Mouse (Mus musculus) myocyte (in vitro differentiated cells): Measurements from ENCODE around the gene Rbms3. TPM values are rescaled to one million over a fixed set of nuclear protein-coding genes. Genes with fewer than 3 reads are reported as not detected.

Source experiments
- H3K27me3 ChIP-seq: one replicate; pipeline ENCODE4 v1.6.1; 2011; ENCODE audit not compliant: control insufficient read depth, insufficient read depth, insufficient read length
- H3K36me3 ChIP-seq: one replicate; pipeline ENCODE4 v1.6.1; 2011; ENCODE audit not compliant: control insufficient read depth, insufficient read depth
- H3K4me2 ChIP-seq: one replicate; pipeline ENCODE4 v1.6.1; 2011; ENCODE audit warnings: low read depth, control low read depth
- H3K4me3 ChIP-seq: one replicate; pipeline ENCODE4 v1.5.1; 2011; ENCODE audit warnings: mild to moderate bottlenecking, control low read depth, moderate library complexity
- H3K79me2 ChIP-seq: one replicate; pipeline ENCODE4 v1.6.1; 2011; ENCODE audit not compliant: control insufficient read depth, insufficient read depth
- H3ac ChIP-seq: one replicate; pipeline ENCODE4 v1.6.1; 2011; ENCODE audit not compliant: control insufficient read depth, insufficient read length
- CEBPB ChIP-seq: IDR thresholded peaks from 2 replicates; pipeline ENCODE4 v1.6.1; 2011; ENCODE audit warnings: mild to moderate bottlenecking, moderate library complexity; ENCODE audit not compliant: poor library complexity, insufficient read depth, severe bottlenecking
- E2F4 ChIP-seq: IDR thresholded peaks from one replicate; pipeline ENCODE4 v1.6.1; 2011; ENCODE audit warnings: mild to moderate bottlenecking, control low read depth, moderate library complexity; ENCODE audit not compliant: insufficient read depth
- MAX ChIP-seq: IDR thresholded peaks from one replicate; pipeline ENCODE4 v1.6.1; 2011; ENCODE audit warnings: low read depth, mild to moderate bottlenecking, control low read depth
- MYOD1 ChIP-seq, 3 experiments: IDR thresholded peaks; one replicate each; pipeline ENCODE4 v1.6.1; 2011; ENCODE audit warnings: control low read depth in 2 of 3, low read depth in 2 of 3, mild to moderate bottlenecking in 2 of 3, moderate library complexity in 1 of 3; ENCODE audit not compliant: insufficient read length in 2 of 3, control insufficient read depth in 1 of 3
- MYOG ChIP-seq, 3 experiments: IDR thresholded peaks; one replicate each; pipeline ENCODE4 v1.6.1; 2011; ENCODE audit warnings: control low read depth in 2 of 3, low read depth in 2 of 3, mild to moderate bottlenecking in 2 of 3; ENCODE audit not compliant: insufficient read length in 2 of 3, control insufficient read depth in 1 of 3, insufficient read depth in 1 of 3
- POLR2A ChIP-seq: IDR thresholded peaks from one replicate; pipeline ENCODE4 v1.6.1; 2011; ENCODE audit warnings: low read depth, mild to moderate bottlenecking, control low read depth, moderate library complexity; ENCODE audit not compliant: insufficient read length
- POLR2AphosphoS2 ChIP-seq: IDR thresholded peaks from one replicate; pipeline ENCODE4 v1.6.1; 2011; ENCODE audit warnings: low read depth, control low read depth; ENCODE audit not compliant: insufficient read length
- REST ChIP-seq: IDR thresholded peaks from one replicate; pipeline ENCODE4 v1.6.1; 2011; ENCODE audit warnings: mild to moderate bottlenecking, control low read depth, moderate library complexity; ENCODE audit not compliant: insufficient read depth, insufficient read length
- SRF ChIP-seq: IDR thresholded peaks from one replicate; pipeline ENCODE4 v1.6.1; 2011; ENCODE audit warnings: low read depth; ENCODE audit not compliant: control insufficient read depth, insufficient read length
- TCF12 ChIP-seq: IDR thresholded peaks from one replicate; pipeline ENCODE4 v1.6.1; 2011; ENCODE audit warnings: mild to moderate bottlenecking, control low read depth; ENCODE audit not compliant: poor library complexity, insufficient read depth, severe bottlenecking
- TCF3 ChIP-seq: IDR thresholded peaks from one replicate; pipeline ENCODE4 v1.6.1; 2011; ENCODE audit warnings: low read depth, control low read depth; ENCODE audit not compliant: insufficient read length
- USF1 ChIP-seq: IDR thresholded peaks from one replicate; pipeline ENCODE4 v1.6.1; 2011; ENCODE audit warnings: low read depth, mild to moderate bottlenecking, control low read depth, moderate library complexity
- polyA plus RNA-seq: library from polyadenylated mRNA; unstranded; fragments of >200 nt; fragmentation: generic; extraction: Trizol; gene quantifications from one replicate; pipeline ENCODE4 v1.2.1, GENCODE M21; 2012; ENCODE audit warnings: missing spikeins

Gene Rbms3
- polyA plus RNA-seq, 1 experiment: 4.5 TPM

DNA sequence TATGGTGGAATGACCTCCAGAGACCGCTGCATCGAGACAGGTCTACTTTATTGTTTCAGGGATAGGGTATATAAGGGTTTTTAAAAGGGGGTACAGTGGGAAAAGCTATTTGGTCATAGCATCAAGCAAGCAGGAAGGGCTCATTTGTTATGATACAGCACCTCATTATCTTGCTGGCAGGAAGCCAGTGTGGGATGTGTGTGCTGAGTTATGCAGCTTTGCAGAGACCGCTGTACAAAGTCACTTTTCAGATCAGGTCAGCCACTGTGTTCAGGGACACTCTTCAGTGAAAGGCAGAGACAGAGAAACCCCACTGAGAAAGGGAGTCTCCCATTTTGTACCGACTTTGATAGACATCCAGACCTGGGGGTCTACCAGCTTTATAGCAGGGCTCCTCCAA lies 749.2 kb downstream of the Rbms3 start:
- H3K79me2 ChIP-seq: no peaks in the 10 kb centered on the region
- H3K4me2 ChIP-seq: no peak overlapping the region
- no peak overlapping the region for H3K4me3 ChIP-seq
- H3K36me3 ChIP-seq: no peaks in the 10 kb centered on the region
- H3K27me3 ChIP-seq: no peaks in the 10 kb centered on the region
- TF ChIP-seq POLR2AphosphoS2 (no peak), REST (no peak), MAX (no peak)
- H3ac ChIP-seq: no peak overlapping the region

DNA sequence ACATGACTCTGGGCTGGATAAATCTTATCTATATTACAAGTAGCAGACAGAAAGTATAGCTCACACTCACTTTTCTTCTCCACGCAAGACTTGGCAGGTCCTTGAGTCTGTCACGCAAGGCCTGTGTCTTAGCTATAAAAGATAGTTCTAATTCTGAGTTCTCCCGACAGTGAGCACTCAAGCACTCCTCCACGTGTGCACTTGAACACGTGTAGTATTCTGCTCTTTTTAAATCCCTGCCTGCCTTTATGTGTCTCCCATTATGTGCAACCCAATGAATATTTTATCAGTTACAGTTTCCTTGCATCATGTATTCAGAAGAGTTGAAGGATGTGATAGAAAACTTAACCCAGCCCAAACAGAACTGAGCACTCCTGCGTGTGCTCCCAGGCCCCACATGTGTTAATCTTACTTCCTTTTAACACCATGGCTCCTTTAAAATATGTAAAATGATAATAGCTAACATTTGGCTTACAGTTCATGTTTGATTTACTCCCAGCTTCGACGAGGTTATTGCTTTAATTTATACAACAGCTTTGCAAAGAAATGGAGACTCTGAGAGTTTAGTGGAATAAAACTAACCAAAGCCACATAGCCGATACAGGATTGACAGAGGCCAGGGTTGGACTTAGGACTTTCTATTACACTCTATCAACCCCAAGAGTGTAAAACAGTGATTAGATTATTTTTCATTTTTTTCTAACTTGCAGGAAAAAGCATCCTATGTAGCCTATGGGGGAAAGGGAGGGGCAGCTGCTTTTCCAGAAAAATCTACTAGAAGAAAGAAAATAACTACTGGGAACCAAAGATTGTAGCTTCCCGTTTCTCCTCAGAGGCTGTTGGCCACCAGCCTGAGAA lies 749.9 kb downstream of the Rbms3 start:
- Histone ChIP-seq H3K79me2 (no peaks in the 10 kb centered on the region), H3K27me3 (no peaks in the 10 kb centered on the region), H3K4me3 (no peak overlapping the region), H3ac (no peak overlapping the region), H3K36me3 (no peaks in the 10 kb centered on the region), H3K4me2 (no peak overlapping the region)
- TF ChIP-seq POLR2A (no peak), REST (no peak), SRF (no peak), E2F4 (no peak), MYOD1 (IDR thresholded peaks at IDR 0.05; ENCODE audit: control insufficient read depth in 1 of 3, insufficient read length in 2 of 3, low read depth in 2 of 3) (no peak), MAX (no peak), USF1 (no peak)

DNA sequence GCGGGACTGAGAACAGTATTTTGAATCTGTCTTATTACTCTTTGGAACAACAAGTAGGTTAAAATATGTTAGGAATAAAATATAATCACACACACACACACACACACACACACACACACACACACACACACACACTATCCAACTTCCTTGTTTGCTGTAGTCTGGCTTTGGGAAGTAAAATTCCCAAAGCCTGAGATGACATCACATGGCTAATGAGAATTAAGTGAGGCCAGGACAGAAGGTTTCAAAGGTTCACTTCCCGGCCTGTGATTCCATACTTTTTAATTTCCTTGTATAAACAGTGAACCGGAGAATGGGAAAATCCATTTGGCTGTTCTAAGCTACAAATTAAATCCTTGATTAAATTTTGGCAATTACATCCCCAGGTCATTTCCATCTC lies 752.9 kb downstream of the Rbms3 start:
- Histone ChIP-seq H3K4me2 (no peak overlapping the region), H3K36me3 (no peaks in the 10 kb centered on the region), H3K79me2 (no peaks in the 10 kb centered on the region), H3K27me3 (no peaks in the 10 kb centered on the region), H3ac (no peak overlapping the region), H3K4me3 (no peak overlapping the region)
- no peak for TF ChIP-seq REST
- no peak for TF ChIP-seq POLR2A
- TF ChIP-seq MYOG (IDR thresholded peaks at IDR 0.05; ENCODE audit: control insufficient read depth in 1 of 3, insufficient read depth in 1 of 3, insufficient read length in 2 of 3, low read depth in 2 of 3): no peak
- no peak for TF ChIP-seq POLR2AphosphoS2
- no peak for TF ChIP-seq CEBPB
- no peak for TF ChIP-seq E2F4
- TF ChIP-seq TCF12: no peak
- TF ChIP-seq TCF3: no peak
- TF ChIP-seq MAX: no peak
- no peak for TF ChIP-seq SRF
- no peak for TF ChIP-seq USF1
- TF ChIP-seq MYOD1 (IDR thresholded peaks at IDR 0.05; ENCODE audit: control insufficient read depth in 1 of 3, insufficient read length in 2 of 3, low read depth in 2 of 3): no peak

- peak overlapping the region; percentile 35 for H3K4me2 ChIP-seq
These were observed 755.8 kb downstream of the Rbms3 start for GRCm38 (mm10) chr9:116873976-116874320.

GRCm38 (mm10) chr9:116873033-116873975 lies 756.4 kb downstream of the Rbms3 start:
- H3K79me2 ChIP-seq: no peaks in the 10 kb centered on the region
- H3K27me3 ChIP-seq: no peaks in the 10 kb centered on the region
- H3K36me3 ChIP-seq: no peaks in the 10 kb centered on the region
- no peak overlapping the region for H3ac ChIP-seq
- no peak overlapping the region for H3K4me3 ChIP-seq
- H3K4me2 ChIP-seq: peak overlapping the region; percentile 35
- TF ChIP-seq TCF3 (no peak), E2F4 (no peak), SRF (no peak), TCF12 (no peak), MYOG (IDR thresholded peaks at IDR 0.05; ENCODE audit: control insufficient read depth in 1 of 3, insufficient read depth in 1 of 3, insufficient read length in 2 of 3, low read depth in 2 of 3) (no peak), USF1 (no peak), MYOD1 (IDR thresholded peaks at IDR 0.05; ENCODE audit: control insufficient read depth in 1 of 3, insufficient read length in 2 of 3, low read depth in 2 of 3) (no peak), POLR2AphosphoS2 (no peak)

More at GRCm38 (mm10) chr9:116873976-116874320, 755.8 kb downstream of the Rbms3 start:
- no peak for TF ChIP-seq USF1
- no peak for TF ChIP-seq POLR2AphosphoS2
- TF ChIP-seq TCF12: no peak
- no peak for TF ChIP-seq SRF
- no peak for TF ChIP-seq E2F4
- no peak for TF ChIP-seq REST
- TF ChIP-seq TCF3: no peak
- H3K79me2 ChIP-seq: no peaks in the 10 kb centered on the region
- no peaks in the 10 kb centered on the region for H3K27me3 ChIP-seq
- H3K36me3 ChIP-seq: no peaks in the 10 kb centered on the region
- no peak overlapping the region for H3K4me3 ChIP-seq
- no peak overlapping the region for H3ac ChIP-seq
